Mouse (Mus musculus) megakaryocyte, adult 5-6 weeks (primary cell): ENCODE measurements around the gene Olfr138. TPM values are rescaled to one million over a fixed set of nuclear protein-coding genes. Genes with fewer than 3 reads are reported as not detected.

Experiments used
- ATAC-seq: 2 replicates; pipeline ENCODE4 v1.8.0; 2016; ENCODE audit warnings: mild to moderate bottlenecking, inconsistent platforms; ENCODE audit not compliant: poor library complexity, severe bottlenecking
- total RNA-seq, 2 experiments: library from RNA; stranded (forward) in 1 of 2; stranded (reverse) in 1 of 2; fragments of 153-499, 151-499 nt in 1 of 2; fragments of 221-1000, 200-1000 nt in 1 of 2; gene quantifications; 2 replicates each; pipeline versions ENCODE4 v1.2.3 to v1.2.4; 2015 to 2017

The Olfr138 gene
- total RNA-seq (2015) (not detected in 2 replicates), total RNA-seq (2017) (not detected in 2 replicates)

DNA sequence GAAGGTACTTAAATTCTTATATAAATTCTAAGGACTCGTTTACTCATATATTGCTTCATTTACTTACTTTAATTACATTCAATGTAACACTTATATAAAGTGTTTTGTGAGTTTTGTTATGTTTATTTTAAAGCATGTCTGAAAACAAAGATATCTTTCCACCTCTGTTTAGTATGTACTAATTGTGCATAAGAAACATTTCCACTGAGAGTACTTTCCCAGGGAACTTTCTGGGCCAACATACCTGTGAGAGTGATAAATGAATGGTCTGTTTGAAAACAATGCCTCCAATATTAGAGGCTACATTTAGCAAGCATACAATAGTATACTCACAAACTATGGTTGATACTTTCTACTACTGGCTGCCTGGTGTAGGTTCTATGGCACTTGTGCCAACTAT lies at the start of gene Olfr138:
Olfr138 (plus strand) TSS at position 301 of the 400 bp plus-strand sequence.
- ATAC-seq = no peak

DNA sequence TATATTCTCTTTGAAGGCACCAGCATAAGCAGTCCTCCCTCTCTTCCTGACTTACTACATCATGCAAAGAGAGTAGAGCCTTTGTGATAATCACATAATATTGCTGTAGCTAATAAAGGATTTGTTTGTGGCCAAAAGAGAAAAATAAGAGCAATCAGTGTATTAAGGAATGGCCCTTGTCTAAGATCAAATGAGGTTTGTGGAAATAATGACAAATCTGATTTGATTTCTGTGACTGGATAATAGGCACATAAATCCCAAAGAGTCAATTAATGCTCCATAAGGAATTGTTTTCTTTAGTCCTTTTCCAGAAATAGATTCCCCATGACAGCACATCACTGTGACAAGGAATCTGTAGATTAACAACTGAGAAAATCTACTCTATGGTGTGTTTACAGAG lies 46.6 kb downstream of the Olfr138 start, which contains the start of gene Olfr137:
Olfr137 (minus strand) TSS at position 101 of the 400 bp plus-strand sequence.
- no peak for ATAC-seq

Other genes with a start within 250 kb of the Olfr138 start
- gene Olfr129, start 201.0 kb upstream of the Olfr138 start, total RNA-seq (2015) = not detected in 2 replicates
- not detected in 2 replicates for gene Olfr129, start 201.0 kb upstream of the Olfr138 start, total RNA-seq (2017)
- gene Olfr130, start 197.1 kb upstream of the Olfr138 start, total RNA-seq (2015) = not detected in 2 replicates
- not detected in 2 replicates for gene Olfr130, start 197.1 kb upstream of the Olfr138 start, total RNA-seq (2017)
- not detected in 2 replicates for gene Olfr131, start 172.3 kb upstream of the Olfr138 start, total RNA-seq (2015)
- not detected in 2 replicates for gene Olfr131, start 172.3 kb upstream of the Olfr138 start, total RNA-seq (2017)
- not detected in 2 replicates for gene Olfr132, start 126.5 kb upstream of the Olfr138 start, total RNA-seq (2015)
- gene Olfr132, start 126.5 kb upstream of the Olfr138 start, total RNA-seq (2017) = not detected in 2 replicates
- not detected in 2 replicates for gene Olfr133, start 115.8 kb upstream of the Olfr138 start, total RNA-seq (2015)
- gene Olfr133, start 115.8 kb upstream of the Olfr138 start, total RNA-seq (2017) = not detected in 2 replicates
- not detected in 2 replicates for gene Olfr134, start 89.6 kb upstream of the Olfr138 start, total RNA-seq (2015)
- gene Olfr134, start 89.6 kb upstream of the Olfr138 start, total RNA-seq (2017) = not detected in 2 replicates
- not detected in 2 replicates for gene Olfr135, start 56.7 kb upstream of the Olfr138 start, total RNA-seq (2015)
- gene Olfr135, start 56.7 kb upstream of the Olfr138 start, total RNA-seq (2017) = not detected in 2 replicates
- gene Olfr137, start 46.5 kb downstream of the Olfr138 start, total RNA-seq (2015) = not detected in 2 replicates
- gene Olfr137, start 46.5 kb downstream of the Olfr138 start, total RNA-seq (2017) = not detected in 2 replicates
- not detected in 2 replicates for gene Olfr136, start 68.8 kb downstream of the Olfr138 start, total RNA-seq (2015)
- gene Olfr136, start 68.8 kb downstream of the Olfr138 start, total RNA-seq (2017) = not detected in 2 replicates
- gene Esp36, start 159.2 kb downstream of the Olfr138 start, total RNA-seq (2015) = not detected in 2 replicates
- gene Esp36, start 159.2 kb downstream of the Olfr138 start, total RNA-seq (2017) = not detected in 2 replicates